In the genomic region with DNA sequence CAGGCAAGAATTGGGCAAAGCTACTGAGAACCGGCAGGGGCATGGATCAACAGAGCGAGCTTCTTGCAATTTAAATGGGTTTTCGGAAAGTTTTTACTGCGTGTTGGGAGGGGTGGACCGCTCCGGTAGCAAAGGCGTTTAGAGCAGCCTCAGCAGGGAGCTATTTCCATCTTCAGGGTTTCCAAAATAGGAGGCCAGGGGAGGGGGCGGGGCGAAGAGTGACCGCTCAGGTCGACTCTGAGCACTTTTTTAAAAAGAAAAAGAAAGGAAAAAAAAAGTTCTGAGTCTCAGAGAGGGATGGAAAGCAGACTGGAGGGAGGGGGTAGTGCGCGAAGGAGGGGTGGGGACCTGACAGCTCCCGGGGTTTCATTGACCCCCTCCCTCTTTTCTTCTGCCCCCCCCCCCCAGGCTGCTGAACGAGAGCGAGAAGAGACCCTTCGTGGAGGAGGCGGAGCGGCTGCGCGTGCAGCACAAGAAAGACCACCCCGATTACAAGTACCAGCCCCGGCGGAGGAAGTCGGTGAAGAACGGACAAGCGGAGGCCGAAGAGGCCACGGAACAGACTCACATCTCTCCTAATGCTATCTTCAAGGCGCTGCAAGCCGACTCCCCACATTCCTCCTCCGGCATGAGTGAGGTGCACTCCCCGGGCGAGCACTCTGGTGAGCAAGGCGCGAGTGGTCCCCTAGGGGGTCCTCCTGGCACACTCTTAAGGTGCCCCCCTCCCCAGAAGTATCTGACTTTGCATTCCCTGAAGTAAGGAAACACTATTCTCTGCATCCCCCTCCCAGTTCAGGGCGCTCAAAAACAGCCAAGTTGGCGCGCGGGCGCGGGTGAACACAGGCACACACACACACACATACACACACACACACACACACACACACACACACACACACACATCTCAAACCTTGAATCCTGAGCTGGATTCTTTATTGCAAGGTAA, we compare ENCODE assay signal across 9 mouse cellular contexts. TPM values are rescaled to one million over a fixed set of nuclear protein-coding genes. Genes with fewer than 3 reads are reported as not detected.
DNase-seq lines count a peak whose midpoint lies in the region; ATAC-seq and TF ChIP-seq lines count a peak whose summit lies in the region.
"Had no signal": no experiment of that assay in that cellular context is flagged by ENCODE, and none has a peak within 500 bp of the region (broad histone marks: within the 10 kb centered on the region; RNA-seq: fewer than 3 reads in every experiment).

No protein-coding gene starts in this region.

- no peaks in the 10 kb centered on the region for H3K36me3 ChIP-seq in heart, embryonic 11.5 days (ENCODE audit: control insufficient read depth, insufficient read depth, low read length)
- H3K36me3 ChIP-seq in ES-E14 (ENCODE audit: control insufficient read depth, insufficient read depth, low read length, poor library complexity, severe bottlenecking) = no peaks in the 10 kb centered on the region
- H3K36me3 ChIP-seq in forebrain, embryonic 11.5 days (ENCODE audit: control insufficient read depth, insufficient read depth, low read length) = no peaks in the 10 kb centered on the region; the same call in 1 of the 2 replicates
- peaks cover 17% of the 10 kb centered on the region for H3K36me3 ChIP-seq in limb, embryonic 12.5 days

- DNase-seq in heart, postnatal 25 days (ENCODE audit: low spot score) = no peak
- DNase-seq in ES-E14 (ENCODE audit: low read depth, low spot score) = no peak
- peak; percentile 79 for DNase-seq in forebrain, embryonic 11.5 days (ENCODE audit: low spot score)
- DNase-seq in retina, postnatal 1 day = peak; percentile 58
- no peak for DNase-seq in spleen, adult 12 weeks (ENCODE audit: low spot score)
- DNase-seq in adrenal gland, adult 8-10 months = no peak

- peak overlapping the region; percentile 83; the same call in 1 of the 2 replicates for H3K27ac ChIP-seq in heart, embryonic 11.5 days (ENCODE audit: low read depth, low read length)
- H3K27ac ChIP-seq in ES-E14 (ENCODE audit: insufficient read depth, low read depth, low read length, poor library complexity, severe bottlenecking) = no peak overlapping the region
- H3K27ac ChIP-seq in forebrain, embryonic 11.5 days (ENCODE audit: low read depth, low read length) = peak overlapping the region; percentile 94
- H3K27ac ChIP-seq in limb, embryonic 12.5 days = peak overlapping the region; percentile 99
- H3K27ac ChIP-seq: macrophage had no signal

- peak overlapping the region; percentile 63 for H3K4me3 ChIP-seq in heart, embryonic 11.5 days (ENCODE audit: low read depth, low read length)
- H3K4me3 ChIP-seq in ES-E14 (ENCODE audit: insufficient read depth in 1 of 2, low read depth in 1 of 2, low read length in 2 of 2, poor library complexity in 1 of 2, severe bottlenecking in 1 of 2) = peak overlapping the region; percentile 56 to 58; a peak in 3 of 4 replicates
- H3K4me3 ChIP-seq in forebrain, embryonic 11.5 days (ENCODE audit: low read depth, low read length) = peak overlapping the region; percentile 90
- peak overlapping the region; percentile 86 for H3K4me3 ChIP-seq in limb, embryonic 12.5 days (replicated peaks)

- ATAC-seq in heart, embryonic 11.5 days (replicated peaks; ENCODE audit: insufficient number of reproducible peaks, low FRiP score, low TSS enrichment) = no peak
- ATAC-seq in forebrain, embryonic 11.5 days (replicated peaks; ENCODE audit: low FRiP score) = no peak
- ATAC-seq in limb, embryonic 12.5 days (ENCODE audit: insufficient number of reproducible peaks, insufficient read depth, low FRiP score, low TSS enrichment, low read depth) = no peak

- peaks cover 15% of the 10 kb centered on the region for H3K4me1 ChIP-seq in heart, embryonic 11.5 days (ENCODE audit: control insufficient read depth, insufficient read depth, low read length)
- peaks cover 0 to 8% of the 10 kb centered on the region in 2 experiments; a peak in 1 of 4 replicates for H3K4me1 ChIP-seq in ES-E14 (ENCODE audit: control insufficient read depth in 2 of 2, insufficient read depth in 2 of 2, low read length in 2 of 2, poor library complexity in 1 of 2)
- peaks cover 35% of the 10 kb centered on the region; the same call in 1 of the 2 replicates for H3K4me1 ChIP-seq in forebrain, embryonic 11.5 days (replicated peaks; ENCODE audit: control insufficient read depth, insufficient read depth, low read length)
- H3K4me1 ChIP-seq in limb, embryonic 12.5 days (replicated peaks) = peaks cover 43% of the 10 kb centered on the region

- peak overlapping the region; percentile 77 for H3K9ac ChIP-seq in heart, embryonic 11.5 days (ENCODE audit: low read depth, low read length)
- no peak overlapping the region for H3K9ac ChIP-seq in ES-E14 (ENCODE audit: insufficient read depth, low read depth, low read length, poor library complexity, severe bottlenecking)
- H3K9ac ChIP-seq in forebrain, embryonic 11.5 days (ENCODE audit: low read length) = peak overlapping the region; percentile 97
- peak overlapping the region; percentile 97 for H3K9ac ChIP-seq in limb, embryonic 12.5 days (replicated peaks)

- peak overlapping the region; percentile 87 for H3K4me2 ChIP-seq in heart, embryonic 11.5 days
- peak overlapping the region; percentile 87 for H3K4me2 ChIP-seq in forebrain, embryonic 11.5 days (ENCODE audit: low read depth, low read length, severe bottlenecking)
- peak overlapping the region; percentile 94 for H3K4me2 ChIP-seq in limb, embryonic 12.5 days

- H3K9me3 ChIP-seq in heart, embryonic 11.5 days (replicated peaks; ENCODE audit: control insufficient read depth, low read length) = no peaks in the 10 kb centered on the region
- no peaks in the 10 kb centered on the region for H3K9me3 ChIP-seq in ES-E14 (ENCODE audit: control insufficient read depth, insufficient read depth, low read depth, low read length)
- no peaks in the 10 kb centered on the region for H3K9me3 ChIP-seq in forebrain, embryonic 11.5 days (ENCODE audit: control insufficient read depth, low read length)
- H3K9me3 ChIP-seq in limb, embryonic 12.5 days = no peaks in the 10 kb centered on the region

- peaks cover 56% of the 10 kb centered on the region for H3K27me3 ChIP-seq in heart, embryonic 11.5 days (ENCODE audit: control insufficient read depth, insufficient read depth, low read length)
- H3K27me3 ChIP-seq in forebrain, embryonic 11.5 days (ENCODE audit: control insufficient read depth, insufficient read depth, low read length) = no peaks in the 10 kb centered on the region
- peaks cover 10% of the 10 kb centered on the region; the same call in 1 of the 2 replicates for H3K27me3 ChIP-seq in limb, embryonic 12.5 days

- in situ Hi-C loops in ES-E14 (cut with MboI; ENCODE audit: low sequenced_read_pairs in 2 of 2, unreplicated experiment in 2 of 2) = loop anchor here (25.0 kb wide), 1 partner anchor 379 kb away; no protein-coding TSS in a partner anchor

- intact Hi-C loops in heart, postnatal 25 days (cut with DNase I) = loop anchor here (5.0 kb wide), 1 partner anchor 384 kb away; no protein-coding TSS in a partner anchor

- WGBS in heart, embryonic 11.5 days (ENCODE audit: insufficient replicate concordance) = under 1% methylated on average over 42 of the region's 42 CpGs
- WGBS in forebrain, embryonic 11.5 days = under 1% methylated on average over 41 of the region's 42 CpGs
- WGBS in limb, embryonic 12.5 days = under 1% methylated on average over 40 of the region's 42 CpGs

TF ChIP-seq in ES-E14, 5 proteins besides CTCF, POLR2A, EP300 and RAD21:
- TF ChIP-seq HCFC1 (IDR thresholded peaks at IDR 0.05; ENCODE audit: borderline replicate concordance, insufficient read depth, low read length) (no peak), ZNF384 (IDR thresholded peaks at IDR 0.05; ENCODE audit: low read depth, low read length) (no peak), ZC3H11A (IDR thresholded peaks at IDR 0.05; ENCODE audit: borderline replicate concordance, low read depth, low read length) (no peak), MAFK (IDR thresholded peaks at IDR 0.05; ENCODE audit: insufficient read depth, low read depth, low read length) (no peak), CHD2 (IDR thresholded peaks at IDR 0.05; ENCODE audit: low read depth, low read length) (no peak)

RNA-seq across cellular contexts. Expression of a gene that starts 1.6 kb away (rescaled TPM):
- polyA plus RNA-seq in heart, embryonic 11.5 days (2014; fragmentation: Nextera tagmentation; extraction: Ambion mirVana) = 42.6 and 44.3 TPM in 2 replicates
- total RNA-seq in heart, postnatal 25 days (2021) = 1 to 10 TPM; 2.2 to 2.6 TPM
- total RNA-seq in ES-E14 (2012; rRNA removed) = 0.11 and 0.27 TPM in 2 replicates
- 165 and 180 TPM in 2 replicates for polyA plus RNA-seq in forebrain, embryonic 11.5 days (2014; fragmentation: Nextera tagmentation; extraction: Ambion mirVana)
- 245 and 252 TPM in 2 replicates for polyA plus RNA-seq in limb, embryonic 12.5 days (2016; fragmentation: Nextera tagmentation; extraction: Ambion mirVana)
- total RNA-seq in adrenal gland, adult 8-10 months (2022) = 1 to 10 TPM; 1.2 to 3.8 (median 2.5) TPM
- polyA plus RNA-seq: macrophage had no signal

Comparison
In these comparisons a context has a peak if more than half of its experiments do, and no peak if none do; other contexts are left out.
1. DNase-seq: peak in forebrain, embryonic 11.5 days (single experiment) and retina, postnatal 1 day (single experiment); none in heart, postnatal 25 days (single experiment), ES-E14 (single experiment), spleen, adult 12 weeks (single experiment) and adrenal gland, adult 8-10 months (single experiment).
2. Peak in every context shown above with its lines, with median percentiles within 50 percentile points of each other: H3K4me2 ChIP-seq and H3K4me3 ChIP-seq.